Mouse (Mus musculus) liver, embryonic 13.5 days (tissue): ENCODE data around the gene Slc29a1. TPM values are rescaled to one million over a fixed set of nuclear protein-coding genes. Genes with fewer than 3 reads are reported as not detected.
A peak's percentile ranks its signal among the peaks of the same experiment; 100 is the strongest.

ENCODE experiments used
- ATAC-seq: fragments of 200-750 bp; cut with Nextera tagmentation; 2 replicates; pipeline ENCODE4 v1.8.0; 2017; ENCODE audit warnings: low read depth, mild to moderate bottlenecking, moderate number of reproducible peaks, moderate library complexity
- DNase-seq: peaks from one replicate; pipeline ENCODE4 v3.0.0; 2022
- H3K27ac ChIP-seq: fragments of 300-500 bp; sonication (generic); 2 replicates; pipeline ENCODE4 v1.5.1; 2015; ENCODE audit warnings: moderate library complexity, mild to moderate bottlenecking, inconsistent platforms
- H3K27me3 ChIP-seq: fragments of 300-500 bp; sonication (generic); 2 replicates; pipeline ENCODE4 v1.6.1; 2015; ENCODE audit warnings: mild to moderate bottlenecking, inconsistent platforms
- H3K36me3 ChIP-seq: fragments of 300-500 bp; sonication (generic); 2 replicates; pipeline ENCODE4 v1.6.1; 2015; ENCODE audit warnings: mild to moderate bottlenecking, inconsistent platforms
- H3K4me1 ChIP-seq: fragments of 300-500 bp; sonication (generic); replicated peaks from 2 replicates; pipeline ENCODE4 v1.6.1; 2015; ENCODE audit warnings: inconsistent platforms
- H3K4me2 ChIP-seq: fragments of 300-500 bp; sonication (generic); 2 replicates; pipeline ENCODE4 v1.6.1; 2015; ENCODE audit warnings: inconsistent platforms, mild to moderate bottlenecking, moderate library complexity
- H3K4me3 ChIP-seq: fragments of 300-500 bp; sonication (generic); replicated peaks from 2 replicates; pipeline ENCODE4 v1.5.1; 2015; ENCODE audit warnings: mild to moderate bottlenecking, inconsistent platforms
- H3K9ac ChIP-seq: fragments of 300-500 bp; sonication (generic); 2 replicates; pipeline ENCODE4 v1.6.1; 2015; ENCODE audit warnings: mild to moderate bottlenecking, inconsistent platforms
- H3K9me3 ChIP-seq: fragments of 300-500 bp; sonication (generic); replicated peaks from 2 replicates; pipeline ENCODE4 v1.6.1; 2016; ENCODE audit warnings: inconsistent platforms
- WGBS: fragments of 180-500 bp; shearing (Covaris S2); methylation state at CpG from one replicate; pipeline ENCODE4 v1.1.7; 2015; ENCODE audit not compliant: insufficient replicate concordance; 5-methylcytosine and 5-hydroxymethylcytosine counted together
- polyA plus RNA-seq: library from polyadenylated mRNA; unstranded; fragments of >200 nt; fragmentation: Nextera tagmentation; extraction: Ambion mirVana; gene quantifications from 2 replicates; pipeline ENCODE4 v1.2.1, GENCODE M21; 2015

The Slc29a1 gene
- polyA plus RNA-seq, 1 experiment from 2014 or later = 215 TPM

DNA sequence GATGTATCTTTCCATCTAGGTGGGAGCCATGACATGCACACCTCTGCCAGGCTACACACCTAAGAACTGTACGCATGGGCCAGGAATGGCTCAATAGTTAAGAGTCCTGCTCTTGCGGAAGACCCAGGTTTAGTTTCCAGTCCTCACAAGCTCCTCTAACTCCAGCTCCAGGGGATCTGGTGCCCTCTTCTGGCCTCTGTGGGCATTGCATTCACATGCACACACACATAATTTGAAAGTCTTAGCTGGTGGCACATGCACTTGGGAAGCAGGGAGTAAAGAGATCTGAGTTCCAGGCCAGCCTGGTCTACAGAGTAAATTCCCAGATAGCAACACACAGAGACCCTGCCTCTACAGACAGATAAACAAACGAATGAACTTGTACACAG lies 13.0 kb downstream of the Slc29a1 start:
- Histone ChIP-seq H3K4me3 (no peak overlapping the region), H3K4me2 (no peak overlapping the region), H3K9me3 (no peaks in the 10 kb centered on the region), H3K27me3 (no peaks in the 10 kb centered on the region), H3K4me1 (peaks cover 78% of the 10 kb centered on the region), H3K36me3 (peaks cover 77% of the 10 kb centered on the region), H3K9ac (no peak overlapping the region), H3K27ac (peak overlapping the region; percentile 93)
- ATAC-seq (no peak), DNase-seq (peak; percentile 51)
- WGBS = 86% methylated on average over 3 of the region's 3 CpGs

DNA sequence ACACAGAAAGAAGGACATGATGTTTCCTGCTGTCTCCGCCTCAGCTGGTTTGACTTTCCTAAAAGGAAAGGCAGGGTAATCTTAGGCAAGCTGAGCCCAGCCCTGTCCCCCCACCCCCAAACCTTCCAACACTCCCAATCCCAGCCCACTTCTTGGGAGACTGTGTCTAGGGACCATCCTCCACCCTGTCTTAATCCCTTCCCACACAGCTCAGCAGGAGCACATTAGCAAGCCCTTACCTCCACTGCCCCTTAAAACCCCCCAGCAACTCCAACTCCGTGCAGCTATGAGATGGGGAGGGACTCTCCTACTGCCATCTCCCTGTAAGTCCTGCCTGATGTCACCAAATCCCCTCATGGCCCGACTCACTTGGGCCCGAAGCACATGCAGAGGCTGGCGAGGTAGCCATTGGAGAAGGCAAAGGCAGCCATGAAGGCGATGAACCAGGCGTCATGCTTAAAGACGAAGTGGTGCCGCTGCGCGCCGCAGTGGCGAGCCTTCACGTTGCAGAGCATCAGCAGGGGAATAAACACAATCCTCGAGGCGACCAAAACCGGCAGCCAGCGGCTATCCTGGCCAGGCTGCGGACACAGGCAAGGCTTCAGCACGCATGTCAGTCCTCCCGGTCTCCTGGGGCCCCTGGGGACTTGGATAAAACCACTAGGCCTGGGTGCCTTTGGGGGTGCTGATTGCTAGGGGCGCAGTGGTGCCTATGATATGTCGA lies 13.5 kb downstream of the Slc29a1 start:
- DNase-seq = no peak
- no peak for ATAC-seq
- Histone ChIP-seq H3K36me3 (peaks cover 71% of the 10 kb centered on the region), H3K27ac (peak overlapping the region; percentile 93), H3K9ac (no peak overlapping the region), H3K4me1 (peaks cover 77% of the 10 kb centered on the region), H3K27me3 (no peaks in the 10 kb centered on the region), H3K4me3 (no peak overlapping the region), H3K9me3 (no peaks in the 10 kb centered on the region), H3K4me2 (0 out of 2 replicates have a peak overlapping the region, but pooled peaks have one; percentile 11)
- 78% methylated on average over 23 of the region's 23 CpGs for WGBS

DNA sequence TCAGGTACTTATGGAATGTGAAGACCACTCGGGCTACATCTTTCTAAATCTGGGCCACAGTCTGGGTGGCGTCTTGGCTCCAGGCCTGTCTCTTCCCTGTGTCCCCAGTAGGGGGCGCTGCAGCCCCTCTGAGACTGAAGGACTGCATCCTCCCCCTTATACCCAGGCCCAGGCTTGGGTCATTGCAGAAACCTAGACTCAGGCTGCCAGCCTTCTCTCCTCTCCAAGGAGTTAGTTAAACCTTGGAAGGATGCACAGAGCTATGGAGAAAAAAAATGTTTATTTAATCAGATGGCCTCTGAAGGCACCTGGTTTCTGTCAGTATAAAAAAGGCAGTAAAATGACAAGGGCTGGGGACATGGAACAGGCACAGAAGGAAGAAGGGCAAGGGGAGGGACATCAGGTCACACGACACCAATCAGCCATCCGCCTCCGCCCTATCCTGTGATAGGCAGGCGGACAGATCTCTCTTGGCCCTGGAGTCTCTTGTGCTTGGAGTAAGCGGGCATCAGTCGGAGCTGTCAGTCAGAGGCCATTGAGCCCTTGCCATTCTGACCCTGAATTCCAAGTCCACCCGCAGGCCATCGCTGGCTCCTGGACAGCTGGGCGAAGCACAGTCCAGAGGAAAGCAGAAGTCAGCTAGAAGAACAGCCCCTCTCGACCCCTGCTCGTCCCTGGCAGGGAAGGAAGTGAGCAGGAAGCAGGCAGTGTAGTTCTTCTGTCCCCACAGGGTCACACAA lies 14.3 kb downstream of the Slc29a1 start:
- ATAC-seq (peak; percentile 39), DNase-seq (peak; percentile 58)
- Histone ChIP-seq H3K9ac (peak overlapping the region; percentile 19; the same call in 1 of the 2 replicates), H3K9me3 (no peaks in the 10 kb centered on the region), H3K4me1 (peaks cover 74% of the 10 kb centered on the region), H3K27me3 (no peaks in the 10 kb centered on the region), H3K4me3 (no peak overlapping the region), H3K4me2 (no peak overlapping the region), H3K36me3 (peaks cover 63% of the 10 kb centered on the region), H3K27ac (peak overlapping the region; percentile 93)
- WGBS = 37% methylated on average over 14 of the region's 14 CpGs

DNA sequence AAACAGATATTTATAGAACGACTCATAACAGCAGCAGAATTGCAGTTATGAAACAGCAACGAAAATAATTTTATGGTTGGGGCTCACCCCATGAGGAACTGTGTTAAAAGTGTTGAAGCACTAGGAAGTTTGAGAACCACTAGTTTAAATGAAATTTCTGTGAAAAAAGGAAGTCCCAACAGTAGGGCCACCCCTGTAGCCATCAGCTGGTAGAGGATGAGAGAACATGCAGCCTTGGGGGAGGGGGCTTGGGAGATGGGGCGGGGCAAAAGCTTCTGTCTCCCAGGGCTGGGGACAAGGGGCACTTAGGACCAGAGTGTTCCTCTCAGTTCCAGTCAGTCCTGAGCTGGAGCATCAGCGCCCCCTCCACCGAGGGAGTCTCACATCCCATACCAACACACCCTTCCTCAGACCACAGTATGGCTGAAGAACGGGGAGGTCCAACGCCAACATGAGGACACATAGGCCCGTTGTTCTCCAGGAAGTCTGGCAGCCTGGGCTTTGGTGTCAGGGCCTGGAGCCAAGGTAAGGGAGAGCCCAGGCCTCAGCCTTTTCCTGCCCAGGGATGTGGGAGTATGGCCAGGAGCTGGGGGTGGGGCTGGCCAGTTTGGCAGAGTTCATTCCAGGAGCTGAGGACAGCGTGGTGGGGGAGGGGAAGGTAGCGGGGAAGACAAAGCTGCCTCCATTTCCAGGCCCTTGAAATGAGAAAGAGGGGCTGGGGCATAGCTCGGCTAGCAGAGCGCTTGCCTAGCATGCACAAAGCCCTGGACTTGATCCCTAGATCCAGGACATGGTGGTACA lies 15.1 kb downstream of the Slc29a1 start:
- H3K27me3 ChIP-seq = no peaks in the 10 kb centered on the region
- H3K4me1 ChIP-seq = peaks cover 75% of the 10 kb centered on the region
- no peak for ATAC-seq
- peak overlapping the region; percentile 93 for H3K27ac ChIP-seq
- no peaks in the 10 kb centered on the region for H3K9me3 ChIP-seq
- H3K4me2 ChIP-seq = no peak overlapping the region; the same call in 1 of the 2 replicates
- peak overlapping the region; percentile 19; the same call in 1 of the 2 replicates for H3K9ac ChIP-seq
- 52% methylated on average over 12 of the region's 12 CpGs for WGBS
- peaks cover 55% of the 10 kb centered on the region for H3K36me3 ChIP-seq
- no peak overlapping the region for H3K4me3 ChIP-seq
- DNase-seq = no peak

DNA sequence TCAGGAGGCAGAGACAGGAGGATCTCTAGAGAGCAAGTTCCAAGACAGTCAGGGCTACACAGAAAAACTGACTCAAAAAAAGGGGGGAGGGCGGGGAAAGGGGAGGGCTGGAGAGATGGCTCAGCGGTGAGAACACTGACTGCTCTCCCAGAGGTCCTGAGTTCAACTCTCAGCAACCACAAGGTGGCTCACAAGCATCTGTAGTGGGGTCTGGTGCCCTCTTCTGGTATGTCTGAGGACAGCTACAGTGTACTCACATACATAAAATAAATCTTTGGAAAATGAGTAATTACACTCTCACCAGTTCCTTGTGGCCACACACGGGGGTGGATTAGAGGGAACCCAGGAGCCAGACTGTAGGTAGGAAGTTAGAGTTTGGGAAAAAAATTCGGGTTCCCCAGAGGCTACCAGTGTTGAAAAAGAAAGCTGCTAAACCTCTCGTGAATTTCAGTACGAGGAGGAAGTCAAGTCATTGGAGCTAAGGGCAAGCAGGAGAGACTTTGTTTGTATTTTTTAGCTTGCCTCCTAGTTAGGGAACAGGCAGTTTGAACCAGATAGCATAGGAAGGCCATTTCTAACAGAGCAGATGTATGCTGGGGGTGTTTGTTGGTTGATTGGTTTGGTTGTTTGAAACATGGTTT lies 16.6 kb downstream of the Slc29a1 start:
- Histone ChIP-seq H3K4me1 (peaks cover 84% of the 10 kb centered on the region), H3K27ac (peak overlapping the region; percentile 93), H3K9me3 (no peaks in the 10 kb centered on the region), H3K9ac (0 out of 2 replicates have a peak overlapping the region, but pooled peaks have one; percentile 22), H3K4me3 (no peak overlapping the region), H3K27me3 (no peaks in the 10 kb centered on the region), H3K4me2 (peak overlapping the region; percentile 52), H3K36me3 (peaks cover 41% of the 10 kb centered on the region)
- 41% methylated on average over 6 of the region's 6 CpGs for WGBS
- peak; percentile 6; the same call in 1 of the 2 replicates for ATAC-seq
- DNase-seq = peak; percentile 45

DNA sequence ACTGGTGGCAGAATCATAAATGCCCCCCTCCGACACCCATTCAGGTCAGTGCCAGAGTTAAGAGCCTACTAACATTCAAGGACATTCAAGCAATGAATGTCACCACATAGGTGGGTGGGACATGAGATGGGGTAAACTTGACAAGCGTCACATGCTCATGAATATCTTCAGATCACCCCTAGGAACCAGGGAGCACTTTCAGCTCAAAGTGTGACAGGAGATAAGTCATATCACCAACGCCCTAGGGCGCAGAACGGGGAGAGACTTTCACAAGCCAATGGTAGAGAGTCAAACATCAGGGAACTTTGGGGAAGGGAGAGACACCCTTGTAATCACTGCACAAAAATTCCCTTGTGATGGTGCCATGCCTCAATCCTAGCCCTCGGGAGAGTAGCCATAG lies 17.2 kb downstream of the Slc29a1 start:
- peak; percentile 79 for ATAC-seq
- H3K4me3 ChIP-seq = no peak overlapping the region
- peak; percentile 65 for DNase-seq
- H3K27me3 ChIP-seq = no peaks in the 10 kb centered on the region
- peak overlapping the region; percentile 93 for H3K27ac ChIP-seq
- 0 out of 2 replicates have a peak overlapping the region, but pooled peaks have one; percentile 22 for H3K9ac ChIP-seq
- peaks cover 34% of the 10 kb centered on the region for H3K36me3 ChIP-seq
- H3K9me3 ChIP-seq = no peaks in the 10 kb centered on the region
- 37% methylated on average over 6 of the region's 6 CpGs for WGBS
- H3K4me2 ChIP-seq = peak overlapping the region; percentile 52
- H3K4me1 ChIP-seq = peaks cover 84% of the 10 kb centered on the region

DNA sequence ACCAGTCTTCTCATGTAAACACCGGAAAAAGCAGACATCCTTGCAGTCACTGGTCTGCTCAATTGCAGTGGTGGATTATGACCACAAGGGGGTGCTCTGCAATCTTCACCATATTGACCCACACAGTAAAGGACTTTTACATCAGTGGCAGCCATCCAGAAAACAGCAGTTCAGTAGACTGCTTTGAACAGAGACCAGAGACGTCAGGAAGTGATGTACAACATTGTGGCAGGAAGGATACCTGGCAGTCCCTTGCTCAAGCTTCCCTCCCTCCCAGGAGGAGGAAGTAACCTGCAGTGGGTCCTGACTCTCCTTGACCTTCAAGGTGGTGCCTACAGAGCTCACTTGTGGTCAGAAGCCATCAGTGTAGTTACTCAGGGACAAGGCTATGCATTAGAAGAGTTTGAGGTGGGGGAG lies 17.8 kb downstream of the Slc29a1 start:
- DNase-seq (peak; percentile 71), ATAC-seq (peak; percentile 27)
- H3K4me1 ChIP-seq = peaks cover 84% of the 10 kb centered on the region
- WGBS = 8% methylated on average over 2 of the region's 2 CpGs
- H3K4me3 ChIP-seq = no peak overlapping the region
- H3K9ac ChIP-seq = peak overlapping the region; percentile 20; the same call in 1 of the 2 replicates
- peaks cover 28% of the 10 kb centered on the region for H3K36me3 ChIP-seq
- peak overlapping the region; percentile 52 for H3K4me2 ChIP-seq
- no peaks in the 10 kb centered on the region for H3K9me3 ChIP-seq
- H3K27me3 ChIP-seq = no peaks in the 10 kb centered on the region
- H3K27ac ChIP-seq = peak overlapping the region; percentile 93

DNA sequence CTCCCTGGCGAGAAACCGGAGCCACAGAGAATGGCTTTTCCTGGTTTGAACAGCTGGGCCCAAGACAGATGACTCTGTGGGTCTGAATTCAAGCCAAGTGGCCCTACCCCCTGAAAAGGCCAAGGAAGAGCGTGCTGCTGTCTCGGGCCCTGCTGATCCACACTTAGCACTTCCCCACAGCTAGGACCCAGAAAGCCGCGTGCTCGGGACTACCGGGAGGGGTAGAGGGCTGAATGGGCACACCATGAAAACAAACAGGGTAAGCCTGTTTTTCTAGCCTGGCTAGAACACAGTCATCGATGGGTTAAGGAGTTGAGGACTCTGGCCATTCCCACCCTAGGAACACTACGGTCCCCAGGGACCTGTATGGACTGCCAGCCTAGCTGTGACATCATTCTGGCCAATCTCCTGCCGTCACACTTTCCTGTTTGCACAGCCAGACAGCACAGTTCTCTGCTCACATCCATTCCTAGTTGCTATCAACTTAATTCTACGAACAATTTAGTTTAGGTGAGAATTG lies 18.4 kb downstream of the Slc29a1 start:
- H3K4me2 ChIP-seq = no peak overlapping the region
- H3K27me3 ChIP-seq = no peaks in the 10 kb centered on the region
- H3K9ac ChIP-seq = peak overlapping the region; percentile 30
- peaks cover 79% of the 10 kb centered on the region for H3K4me1 ChIP-seq
- H3K36me3 ChIP-seq = peaks cover 22% of the 10 kb centered on the region
- WGBS = 36% methylated on average over 12 of the region's 12 CpGs
- H3K9me3 ChIP-seq = no peaks in the 10 kb centered on the region
- ATAC-seq = no peak
- H3K4me3 ChIP-seq = no peak overlapping the region
- no peak for DNase-seq
- peak overlapping the region; percentile 71 for H3K27ac ChIP-seq

DNA sequence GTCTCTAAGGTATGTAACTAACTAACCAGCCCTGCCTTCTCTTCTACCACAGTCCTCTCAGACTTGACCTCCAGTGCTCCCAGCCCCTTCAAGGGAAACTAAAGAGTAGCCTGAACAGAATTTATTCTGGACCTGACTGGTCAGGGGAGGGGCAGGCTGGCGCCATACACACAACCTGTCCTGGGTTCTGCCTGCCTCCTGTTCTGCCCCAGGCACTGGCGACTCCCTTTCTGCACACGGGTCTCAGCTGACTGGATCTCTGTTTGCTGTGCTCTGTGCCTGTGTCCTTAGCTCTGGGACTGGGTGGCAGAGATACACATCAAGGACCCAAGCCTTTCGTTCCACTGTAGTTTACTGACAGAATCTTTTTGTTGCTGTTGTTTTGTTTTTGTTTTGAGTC lies 19.9 kb downstream of the Slc29a1 start:
- Histone ChIP-seq H3K4me2 (no peak overlapping the region), H3K27ac (no peak overlapping the region), H3K9me3 (no peaks in the 10 kb centered on the region), H3K9ac (no peak overlapping the region; the same call in 1 of the 2 replicates), H3K4me1 (peaks cover 77% of the 10 kb centered on the region), H3K4me3 (no peak overlapping the region), H3K27me3 (no peaks in the 10 kb centered on the region), H3K36me3 (peaks cover 8% of the 10 kb centered on the region)
- no peak for ATAC-seq
- WGBS = 74% methylated on average over 4 of the region's 4 CpGs
- DNase-seq = no peak

DNA sequence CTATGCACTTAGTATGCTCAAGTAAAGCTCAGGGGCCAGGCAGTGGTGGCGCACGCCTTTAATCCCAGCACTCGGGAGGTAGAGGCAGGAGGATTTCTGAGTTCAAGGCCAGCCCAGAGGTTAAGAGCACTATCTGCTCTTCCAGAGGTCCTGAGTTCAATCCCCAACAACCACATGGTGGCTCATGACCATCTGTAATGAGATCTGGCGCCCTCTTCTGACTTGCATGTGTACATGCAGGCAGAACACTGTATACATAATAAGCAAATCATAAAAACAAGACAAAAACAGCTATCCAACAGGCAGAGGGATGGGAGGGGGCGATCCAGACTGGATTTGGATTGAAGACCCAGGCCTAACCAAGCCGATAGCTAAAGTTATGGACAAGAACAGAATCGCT lies 20.6 kb downstream of the Slc29a1 start:
- Histone ChIP-seq H3K36me3 (peaks cover under 1% of the 10 kb centered on the region; the same call in 1 of the 2 replicates), H3K9ac (no peak overlapping the region), H3K4me2 (no peak overlapping the region), H3K27me3 (no peaks in the 10 kb centered on the region), H3K4me3 (no peak overlapping the region), H3K9me3 (no peaks in the 10 kb centered on the region), H3K4me1 (peaks cover 77% of the 10 kb centered on the region), H3K27ac (no peak overlapping the region)
- 55% methylated on average over 7 of the region's 7 CpGs for WGBS
- DNase-seq (peak; percentile 51), ATAC-seq (no peak)
